Mouse (Mus musculus): ENCODE data around the gene Arfip1. TPM values are rescaled to one million over a fixed set of nuclear protein-coding genes. Genes with fewer than 3 reads are reported as not detected.

The Arfip1 gene
- total RNA-seq, 2 experiments from 2014 or later = 60.6 to 61.2 TPM

- no peak for DNase-seq (ENCODE audit: low spot score in 2 of 2)
Measured at GRCm38 (mm10) chr3:84465822-84466500, 116.5 kb downstream of the Arfip1 start.

DNA sequence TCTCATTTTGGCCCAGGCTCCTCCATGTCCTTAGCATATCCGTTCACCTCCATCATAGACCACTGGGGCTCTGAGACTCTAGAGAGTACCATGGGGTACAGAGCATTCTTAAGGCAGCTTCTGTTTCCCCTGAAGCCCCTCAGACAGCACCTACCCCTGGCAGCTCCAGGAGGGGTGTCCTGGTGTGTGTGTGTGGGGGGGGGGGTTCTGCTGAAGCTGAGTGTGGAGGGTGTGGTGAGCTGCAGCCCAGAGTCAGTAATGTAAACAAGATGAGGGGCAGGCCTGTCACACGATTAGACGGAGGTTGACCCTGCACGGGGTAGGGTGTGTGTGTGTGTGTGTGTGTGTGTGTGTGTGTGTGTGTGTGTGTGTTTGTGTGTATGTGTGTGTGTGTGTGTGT is 120.7 kb downstream of the Arfip1 start:
- DNase-seq (ENCODE audit: low spot score in 2 of 2) = no peak

- peak in 1 of 2 experiments; percentile 41 for DNase-seq (ENCODE audit: low spot score in 2 of 2)
Measured at GRCm38 (mm10) chr3:84460952-84461351, 121.5 kb downstream of the Arfip1 start.

DNA sequence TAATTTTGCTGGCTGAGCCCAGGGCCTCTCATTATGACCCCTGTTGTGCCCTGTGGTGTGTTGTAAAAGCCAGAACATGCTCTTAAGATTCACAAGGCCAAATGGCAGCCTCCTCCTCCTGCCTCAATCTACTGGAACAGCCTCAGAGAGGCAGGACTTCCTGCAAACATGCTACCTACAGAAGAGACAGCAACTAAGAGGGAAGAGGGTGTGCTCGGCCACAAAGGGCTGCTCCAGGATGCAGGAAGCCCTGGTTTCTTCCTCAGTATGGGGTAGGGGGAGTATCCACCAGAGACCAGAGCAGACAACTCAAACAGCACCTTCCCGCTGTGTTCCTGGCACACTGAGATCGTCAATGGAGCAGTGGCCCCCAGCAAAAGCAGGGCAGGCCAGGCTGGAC is 121.9 kb downstream of the Arfip1 start:
- no peak for DNase-seq (ENCODE audit: low spot score in 2 of 2)

- no peak for DNase-seq (ENCODE audit: low spot score in 2 of 2)
Measured at GRCm38 (mm10) chr3:84455733-84456417, 126.5 kb downstream of the Arfip1 start.

GRCm38 (mm10) chr3:84450651-84451050 is 131.8 kb downstream of the Arfip1 start:
- no peak for DNase-seq (ENCODE audit: low spot score in 2 of 2)

GRCm38 (mm10) chr3:84449015-84449414 is 133.4 kb downstream of the Arfip1 start:
- no peak for DNase-seq (ENCODE audit: low spot score in 2 of 2)

DNA sequence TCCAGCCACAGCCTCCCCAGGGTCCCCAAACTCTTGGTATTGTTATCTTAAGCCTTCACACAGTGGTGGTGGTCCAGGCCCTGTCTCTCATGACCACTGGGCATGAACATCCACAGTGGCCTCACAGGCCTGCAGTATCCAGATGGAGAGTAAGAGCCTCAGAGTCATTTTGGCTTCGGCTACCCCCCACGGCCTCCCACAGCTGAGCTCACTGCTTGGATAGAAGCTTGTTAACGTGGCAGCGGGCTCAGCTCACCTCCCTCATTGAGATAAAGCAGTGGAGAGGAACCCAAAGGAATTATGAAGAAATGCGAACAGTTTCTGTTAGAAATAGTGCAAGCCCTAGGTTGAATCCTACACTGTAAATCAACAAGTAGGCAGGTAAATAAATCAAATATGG is 134.6 kb downstream of the Arfip1 start:
- DNase-seq (ENCODE audit: low spot score in 2 of 2) = no peak

Other genes starting within 250 kb of the Arfip1 start
- 10 to 100 TPM; 41.5 to 47.1 TPM for gene Fhdc1, start 102.2 kb downstream of the Arfip1 start, total RNA-seq (2021)
- 1 to 10 TPM in 1 of 2 experiments, under 1 TPM in 1; 0.28 to 2.8 TPM for gene Tigd4, start 10.9 kb upstream of the Arfip1 start, total RNA-seq (2021)
- 1 to 10 TPM; 4.1 to 5.0 TPM for gene Tmem154, start 83.6 kb upstream of the Arfip1 start, total RNA-seq (2021)
- gene Fbxw7, start 232.6 kb upstream of the Arfip1 start, total RNA-seq (2021) = 10 to 100 TPM; 24.4 to 24.7 TPM